Mouse (Mus musculus) lung, adult 2 months (tissue): Measurements from ENCODE around the gene Rps6kc1.

ENCODE experiments used
- CTCF ChIP-seq: fragments of 200-500 bp; IDR thresholded peaks from 2 replicates; pipeline ENCODE4 v1.5.1; 2011; ENCODE audit warnings: mild to moderate bottlenecking, low read length, control low read depth; ENCODE audit not compliant: insufficient read depth
- POLR2A ChIP-seq: fragments of 200-500 bp; IDR thresholded peaks from 2 replicates; pipeline ENCODE4 v1.6.1; 2011; ENCODE audit warnings: low read depth, mild to moderate bottlenecking, control low read depth, low read length, borderline replicate concordance; ENCODE audit errors: extremely low read depth

DNA sequence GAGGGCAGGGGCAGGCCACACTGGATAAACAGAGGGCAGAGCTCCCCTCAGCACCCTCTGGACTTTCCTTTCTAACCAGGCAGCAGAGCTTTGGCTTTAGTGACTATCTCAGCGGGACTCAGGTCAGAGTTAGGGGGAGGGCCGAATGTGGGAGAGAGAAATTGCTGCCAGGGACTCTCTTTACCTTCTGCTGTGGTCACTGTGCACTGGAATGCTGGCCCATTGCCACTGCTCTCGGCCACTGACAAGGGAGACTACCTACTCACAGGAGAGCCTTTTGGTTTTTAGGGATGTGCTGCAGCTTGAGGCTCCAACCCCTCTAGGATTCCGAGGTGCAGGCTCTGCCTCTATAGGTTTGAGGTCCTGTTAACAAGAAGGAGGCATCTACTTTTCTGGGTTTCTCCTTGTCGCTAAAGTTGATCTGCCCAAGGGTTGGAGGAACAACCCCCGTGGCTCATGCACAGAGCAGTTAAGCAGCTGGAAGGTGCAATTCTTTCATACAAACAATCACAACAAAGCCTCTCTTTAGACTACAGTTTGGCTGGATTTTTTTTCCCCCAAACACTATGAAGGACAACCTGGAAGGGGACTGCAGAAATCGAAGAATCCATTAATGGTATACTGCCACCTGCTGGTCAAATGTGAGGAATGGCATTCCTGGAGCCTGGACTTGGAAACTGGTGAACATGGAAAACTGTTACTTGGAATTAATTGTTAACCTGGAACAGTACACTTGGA is 114.7 kb downstream of the Rps6kc1 start:
- no peak for TF ChIP-seq CTCF
- TF ChIP-seq POLR2A = no peak
